Mouse (Mus musculus) E14TG2a.4 (cell line): ENCODE measurements around the gene Cops4.

Experiments
- CTCF ChIP-seq: conservative IDR thresholded peaks from 2 replicates; pipeline ENCODE4 v1.5.1; 2014; ENCODE audit warnings: low read length
- NANOG ChIP-seq: IDR thresholded peaks from 2 replicates; pipeline ENCODE4 v1.6.1; 2014; ENCODE audit warnings: borderline replicate concordance, low read length, mixed read lengths
- POU5F1 ChIP-seq: IDR thresholded peaks from 2 replicates; pipeline ENCODE4 v1.6.1; 2014; ENCODE audit warnings: low read length, borderline replicate concordance

DNA sequence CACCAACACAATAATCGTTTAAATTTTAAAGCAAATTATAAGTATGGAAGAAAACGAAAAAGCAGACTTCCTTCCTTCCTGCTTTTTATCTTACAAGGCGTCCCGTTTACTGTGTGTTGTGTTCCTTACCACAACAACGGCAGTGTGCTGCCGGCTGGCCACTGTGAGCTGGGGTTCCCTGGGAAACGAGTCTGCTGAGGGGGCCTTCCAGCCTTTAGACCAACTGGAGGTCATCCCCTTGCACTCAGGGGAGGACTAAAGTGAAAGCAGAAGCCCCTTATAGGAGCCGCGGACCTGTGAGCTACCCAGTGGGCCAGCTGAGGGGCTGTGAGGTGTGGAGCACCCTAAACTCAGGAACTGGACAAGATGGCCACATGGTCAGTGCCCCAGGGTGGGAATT lies 40.5 kb upstream of the Cops4 start:
- TF ChIP-seq CTCF, result no peak
- no peak for TF ChIP-seq POU5F1
- no peak for TF ChIP-seq NANOG
